Mouse (Mus musculus): ENCODE data around the gene Pds5a.
"Not testable (repeated sequence)": the region's sequence is repeated elsewhere in the genome, so short reads cannot be mapped to it uniquely, and the experiment has no call there.

The Pds5a gene

DNA sequence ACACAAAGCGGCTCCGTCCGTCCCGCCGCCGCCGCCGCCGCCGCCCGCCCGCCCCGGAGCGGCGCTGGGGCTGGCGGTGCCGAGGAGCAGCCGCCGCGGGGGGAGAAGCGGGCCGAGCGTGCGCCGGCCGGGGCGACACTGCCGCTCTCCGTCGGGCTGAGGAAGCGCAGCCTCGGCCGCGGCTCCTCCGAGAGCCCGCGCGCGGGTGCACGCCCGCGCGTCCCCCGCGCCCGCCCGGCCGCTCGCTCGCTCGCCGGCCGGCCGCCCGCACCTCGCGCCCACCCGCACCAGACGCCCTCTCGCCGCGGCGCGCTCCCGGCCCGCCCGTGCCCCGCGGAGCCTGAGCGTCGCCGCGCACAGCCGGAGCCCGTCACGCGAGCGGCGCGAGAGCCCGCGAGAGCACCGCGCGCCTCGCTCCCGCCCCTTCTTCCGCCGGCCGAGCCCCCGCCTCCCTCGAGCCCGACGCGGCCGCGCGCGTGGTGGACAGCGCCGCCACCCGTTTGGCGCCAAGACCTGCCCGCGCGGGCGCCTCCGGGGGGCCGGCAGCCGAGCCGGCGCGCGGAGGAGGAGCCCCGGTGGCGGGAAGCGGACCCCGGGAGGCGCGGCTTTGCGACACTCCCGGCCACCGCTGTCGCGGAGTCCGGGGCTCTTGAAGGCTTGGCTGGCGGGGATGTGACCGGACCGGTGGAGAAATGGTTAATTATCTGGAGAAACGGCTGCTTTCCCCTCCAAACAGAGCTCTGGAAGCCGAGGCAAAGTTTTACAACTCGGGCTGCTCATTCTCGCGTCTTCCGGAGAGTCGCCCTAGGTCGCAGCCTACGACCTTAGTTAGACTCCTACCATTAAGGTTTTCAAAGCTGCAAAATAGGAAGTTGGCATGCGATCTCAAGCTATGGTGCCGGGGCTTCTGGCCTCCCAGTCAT is at the start of gene Pds5a:
TSS of gene Pds5a (minus strand) at position 438 of the 923 bp plus-strand sequence.
- in situ Hi-C loops (cut with MboI) = no loop called here

DNA sequence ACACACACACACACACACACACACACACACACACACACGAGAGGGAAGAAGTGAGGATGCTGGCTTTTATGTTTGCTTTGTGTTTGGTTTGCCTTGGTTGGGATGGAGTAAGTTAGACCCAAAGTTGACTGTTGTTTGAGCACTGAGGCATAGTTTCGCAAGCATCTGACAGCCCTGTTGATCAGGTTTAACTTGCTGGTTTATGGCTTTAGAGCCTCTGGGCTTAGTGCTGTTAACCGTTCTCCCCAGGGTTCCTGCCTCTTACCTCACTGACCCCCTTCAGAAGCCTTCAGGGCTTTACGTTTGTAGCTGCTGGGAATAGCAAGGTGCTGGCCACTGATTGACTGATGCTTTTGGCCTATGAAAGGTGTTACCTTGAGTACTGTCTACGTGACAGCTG is 48.8 kb upstream of the Pds5a start:
- in situ Hi-C loops (cut with MboI) = no loop called here

DNA sequence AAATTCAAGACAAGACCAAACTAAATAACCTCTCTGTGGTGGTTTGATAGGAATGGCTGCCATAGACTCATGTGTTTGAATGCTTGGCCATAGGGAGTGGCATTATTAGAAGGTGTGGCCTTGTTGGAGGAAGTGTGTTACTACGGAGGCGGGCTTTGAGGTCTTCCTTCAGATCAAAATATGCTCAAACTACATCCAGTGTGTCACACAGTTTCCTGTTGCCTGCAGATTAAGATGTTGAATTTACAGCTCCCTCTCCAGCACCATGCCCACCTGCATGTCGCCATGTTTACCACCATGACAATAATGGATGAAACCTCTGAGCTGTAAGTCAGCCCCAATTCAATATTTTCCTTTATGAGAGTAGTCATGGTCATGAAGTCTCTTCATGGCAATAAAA is 41.3 kb upstream of the Pds5a start:
- in situ Hi-C loops (cut with MboI) = no loop called here

DNA sequence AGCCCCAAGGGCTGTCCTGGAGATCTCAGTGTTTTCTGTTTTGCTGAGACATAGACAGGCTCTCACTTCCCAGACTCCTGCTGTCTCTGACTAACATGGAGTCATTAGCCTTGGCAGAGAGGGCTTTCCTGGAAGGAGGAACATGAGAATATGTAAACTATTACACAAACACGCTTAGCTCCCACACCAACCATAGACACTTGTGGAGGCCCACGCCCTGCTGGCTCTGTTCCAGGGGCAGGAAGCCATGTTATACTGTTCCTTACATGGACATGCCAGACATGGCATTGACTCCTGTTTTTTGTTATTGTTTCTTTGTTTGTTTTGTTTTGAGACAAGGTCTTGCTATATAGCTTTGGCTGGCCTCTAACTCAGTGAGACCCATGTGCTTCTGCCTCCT is 37.5 kb upstream of the Pds5a start:
- in situ Hi-C loops (cut with MboI) = no loop called here

DNA sequence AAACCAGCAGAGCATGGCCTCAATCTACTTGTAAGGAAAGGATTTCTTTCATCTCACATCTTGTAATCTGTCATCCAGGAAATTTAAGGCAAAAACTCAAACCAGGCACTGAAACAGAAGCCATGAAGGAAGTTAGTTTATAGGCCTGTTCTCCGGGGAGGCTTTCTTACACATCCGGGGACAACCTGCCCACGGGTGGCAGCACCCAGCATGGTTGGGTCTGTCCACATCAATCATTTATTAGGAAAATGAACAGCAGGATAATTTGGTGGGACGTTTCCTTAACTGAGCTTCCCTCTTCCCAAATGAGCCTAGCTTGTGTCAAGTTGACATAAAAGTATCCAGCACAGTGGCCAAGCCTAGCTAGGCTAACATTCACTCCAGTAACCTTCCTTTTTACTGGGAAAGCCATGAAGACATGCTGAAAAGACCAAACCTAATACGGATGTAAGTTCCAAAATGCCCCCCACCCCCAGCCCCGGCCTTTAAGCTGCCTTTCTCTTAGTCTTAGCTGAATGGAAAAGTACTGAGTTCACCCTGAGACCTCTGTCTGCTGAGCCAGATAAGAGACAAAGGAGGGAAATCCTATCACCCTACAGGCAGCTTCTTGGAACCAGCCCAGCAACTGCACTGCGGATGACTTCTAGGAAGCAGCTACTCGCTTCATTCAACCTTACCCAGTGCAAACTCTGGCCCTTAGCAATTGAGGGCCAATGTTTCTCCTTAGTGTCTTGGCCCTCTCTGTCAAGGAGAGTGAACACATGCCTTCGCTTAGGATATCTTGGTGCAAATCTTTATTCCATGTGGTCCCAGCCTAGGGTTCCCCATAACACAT is 33.3 kb upstream of the Pds5a start:
- in situ Hi-C loops (cut with MboI) = no loop called here

DNA sequence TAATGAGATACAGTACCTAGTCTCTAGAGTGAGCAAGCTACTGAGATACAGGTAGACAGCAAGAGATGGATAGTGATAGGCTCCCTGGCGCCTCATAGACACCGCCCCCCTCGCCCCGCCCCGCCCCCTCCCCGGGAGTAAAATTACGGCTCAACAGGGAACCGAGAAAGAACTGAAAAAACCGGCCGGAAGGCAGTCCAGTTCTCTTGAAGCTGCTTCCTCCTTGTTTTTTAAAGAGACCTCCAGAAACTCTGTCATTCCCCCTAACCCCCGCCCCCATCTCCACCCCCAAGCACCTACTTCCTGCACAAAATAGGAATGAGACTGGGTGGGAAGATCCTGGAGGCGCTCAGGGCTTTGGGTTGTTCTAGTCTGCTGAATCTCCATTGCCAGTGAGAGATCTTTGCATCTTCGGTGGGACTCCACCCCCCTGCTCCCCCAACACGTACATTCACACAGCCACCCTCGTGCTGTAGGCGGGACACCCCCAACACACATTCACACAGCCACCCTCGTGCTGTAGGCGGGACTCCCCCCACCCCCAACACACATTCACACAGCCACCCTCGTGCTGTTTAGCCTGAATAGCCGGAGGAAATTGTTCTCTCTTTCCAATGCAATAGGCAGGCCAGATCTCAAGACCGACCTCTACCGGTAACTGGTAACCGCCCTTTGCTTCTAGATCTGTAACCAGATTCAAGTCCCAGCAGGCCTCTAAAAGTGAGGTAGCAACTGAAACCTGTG is 26.4 kb upstream of the Pds5a start:
- in situ Hi-C loops (cut with MboI) = no loop called here

DNA sequence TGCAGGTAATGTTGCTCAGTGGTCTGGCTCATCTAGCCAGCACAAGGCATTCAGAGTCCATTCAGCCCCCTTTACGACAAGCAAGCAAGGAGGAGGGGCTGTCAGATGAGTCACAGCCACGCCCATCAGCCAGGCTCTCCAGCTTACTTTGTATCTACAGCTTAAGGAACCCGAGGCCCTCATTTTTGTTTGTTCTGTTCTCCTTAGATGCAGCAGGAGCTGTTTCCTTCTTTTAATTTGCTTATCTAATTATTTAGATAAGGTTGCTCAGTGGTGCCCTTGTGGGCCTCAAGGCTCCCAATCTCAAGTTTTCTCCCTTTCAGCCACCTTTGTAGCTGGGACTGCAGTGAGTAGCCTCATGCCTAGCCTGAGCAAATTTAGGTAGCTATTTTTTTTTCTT is 20.3 kb upstream of the Pds5a start:
- in situ Hi-C loops (cut with MboI) = no loop called here

DNA sequence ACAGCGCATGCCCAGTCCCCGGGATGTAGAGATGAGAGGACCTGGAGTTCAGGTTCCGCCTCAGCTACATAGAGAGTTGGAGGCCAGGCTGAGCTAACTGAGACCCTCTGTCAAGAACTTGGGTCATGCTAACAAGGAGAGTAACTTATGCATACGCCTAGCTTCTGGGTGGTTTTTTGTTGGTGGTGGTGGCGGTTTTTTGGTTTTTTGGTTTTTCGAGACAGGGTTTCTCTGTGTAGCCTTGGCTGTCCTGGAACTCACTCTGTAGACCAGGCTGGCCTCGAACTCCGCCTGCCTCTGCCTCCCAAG is 19.8 kb upstream of the Pds5a start:
- in situ Hi-C loops (cut with MboI) = not testable (repeated sequence)

DNA sequence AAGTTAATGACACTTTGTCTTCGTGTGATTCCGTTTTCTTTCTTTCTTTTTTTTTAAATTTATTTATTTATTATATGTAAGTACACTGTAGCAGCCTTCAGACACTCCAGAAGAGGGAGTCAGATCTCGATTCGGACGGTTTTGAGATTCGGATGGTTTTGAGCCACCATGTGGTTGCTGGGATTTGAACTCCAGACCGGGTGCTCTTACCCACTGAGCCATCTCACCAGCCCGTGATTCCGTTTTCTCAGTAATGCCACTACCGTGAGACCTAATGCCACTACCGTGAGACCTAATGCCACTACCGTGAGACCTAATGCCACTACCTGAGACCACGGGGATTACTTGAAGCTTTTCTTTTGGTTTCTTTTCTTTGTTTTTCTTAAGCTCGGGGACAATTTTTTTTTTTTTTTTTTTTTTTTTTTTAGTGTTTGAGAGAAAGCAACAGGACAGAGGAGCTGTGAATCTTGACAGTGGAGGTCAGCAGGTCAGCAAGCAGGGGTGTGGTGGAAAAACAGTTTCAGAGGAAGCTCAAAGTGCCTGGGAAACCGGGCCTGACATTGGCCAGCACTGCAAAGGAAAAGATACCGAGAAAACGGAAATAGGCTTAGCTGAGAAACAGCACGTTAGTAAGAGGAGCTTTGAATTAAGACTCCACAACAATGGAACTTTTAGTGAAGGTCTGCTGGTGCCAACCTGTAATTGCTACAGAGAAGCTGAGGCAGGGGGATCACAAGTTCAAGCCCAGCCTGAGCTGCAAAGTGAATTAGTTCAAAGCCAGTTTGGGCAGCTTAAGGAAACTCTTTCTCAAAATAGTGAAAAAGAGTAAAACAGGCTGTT is 19.2 kb upstream of the Pds5a start:
- in situ Hi-C loops (cut with MboI) = no loop called here

DNA sequence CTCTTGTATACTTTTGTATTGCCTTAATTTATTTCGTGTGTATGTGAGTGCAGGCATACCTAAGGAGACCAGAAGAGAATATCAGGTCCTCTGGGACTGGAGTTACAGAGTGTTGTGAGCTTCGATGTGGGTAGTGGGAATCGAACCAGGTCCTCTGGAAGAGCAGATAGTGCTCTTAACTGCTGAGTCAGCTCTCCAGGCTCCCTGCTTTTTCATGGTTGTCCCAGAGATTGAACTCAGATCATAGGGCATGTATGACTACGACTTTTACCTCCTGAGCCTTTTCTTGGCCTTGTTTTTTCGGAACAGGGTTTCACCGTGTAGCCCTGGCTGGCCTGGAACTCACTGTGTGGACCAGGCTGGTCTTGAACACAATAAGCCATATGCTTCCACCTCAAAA is 17.0 kb upstream of the Pds5a start:
- in situ Hi-C loops (cut with MboI) = no loop called here

DNA sequence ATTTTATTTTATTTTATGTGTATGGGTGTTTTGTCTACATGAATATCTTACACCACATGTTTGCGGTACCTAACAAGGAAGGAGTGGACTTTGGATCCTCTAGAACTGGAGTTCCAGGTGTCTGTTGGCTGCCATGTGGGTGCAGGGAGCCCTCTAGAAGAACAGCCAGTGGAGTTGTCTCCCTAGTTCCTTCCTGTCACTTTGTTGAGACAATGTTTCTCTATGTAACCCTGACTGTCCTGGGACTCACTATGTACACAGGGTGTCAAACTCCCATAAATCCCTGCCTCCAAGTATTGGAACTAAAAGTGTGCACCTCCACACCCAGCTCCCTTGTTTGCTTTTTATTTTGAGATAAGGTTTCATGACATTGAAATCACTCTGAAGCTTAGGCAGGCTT is 13.4 kb upstream of the Pds5a start:
- in situ Hi-C loops (cut with MboI) = no loop called here

DNA sequence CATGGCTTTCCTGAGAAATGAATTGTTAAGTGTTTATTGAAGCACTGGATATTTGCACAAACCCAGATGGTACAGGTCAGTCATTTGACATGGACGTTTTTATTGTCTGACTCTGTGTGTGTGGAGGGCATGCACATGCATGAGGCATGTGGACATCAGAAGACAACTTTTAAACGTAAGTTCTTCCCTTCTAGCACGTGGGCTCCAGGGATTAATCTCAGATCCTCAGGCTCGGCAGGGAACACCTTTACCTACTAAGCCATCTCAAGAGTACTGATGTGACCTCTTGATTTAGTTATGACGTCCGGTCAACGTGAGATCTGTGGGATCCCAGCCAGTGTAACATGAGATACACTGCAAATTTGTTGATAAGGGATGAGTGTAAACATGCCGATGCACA is 12.2 kb upstream of the Pds5a start:
- in situ Hi-C loops (cut with MboI) = no loop called here

DNA sequence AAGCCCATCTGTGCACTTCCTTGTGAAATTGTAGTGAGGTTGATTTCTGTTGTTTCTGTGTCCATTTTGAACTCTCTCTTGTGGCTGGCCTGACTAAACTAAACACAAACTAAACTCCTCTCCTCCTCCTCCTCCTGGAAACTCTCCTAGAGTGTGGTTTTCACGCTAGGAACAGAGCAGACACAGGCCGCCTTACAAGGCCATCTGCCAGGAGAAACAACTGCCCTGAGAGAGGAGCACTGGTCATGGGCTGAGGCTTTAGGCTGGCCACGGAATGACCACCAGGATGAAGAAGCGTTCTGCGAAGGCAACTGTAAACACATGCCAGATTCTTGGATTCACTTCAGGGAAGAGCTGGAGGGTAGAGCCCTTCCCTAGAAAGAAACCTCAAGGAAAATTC is 8.9 kb upstream of the Pds5a start:
- in situ Hi-C loops (cut with MboI) = no loop called here

DNA sequence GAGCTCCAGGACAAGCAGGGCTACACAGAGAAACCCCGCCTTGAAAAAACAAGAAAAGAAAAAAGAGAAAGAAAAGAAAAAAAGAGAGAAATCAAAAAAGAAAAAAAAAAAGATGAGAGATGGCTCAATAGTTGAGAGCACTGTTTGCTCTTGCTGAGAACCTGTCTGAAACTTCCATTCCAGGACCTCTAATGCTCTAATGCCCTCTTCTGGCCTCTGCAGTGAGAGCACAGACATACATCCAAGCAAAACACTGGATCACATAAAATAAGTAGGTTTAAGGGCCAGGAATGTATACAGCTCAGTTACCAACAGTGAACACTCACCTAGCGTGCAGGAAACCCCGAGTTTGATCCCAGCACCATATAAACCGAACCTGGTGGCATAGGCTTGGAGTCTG is 8.1 kb upstream of the Pds5a start:
- in situ Hi-C loops (cut with MboI) = no loop called here

DNA sequence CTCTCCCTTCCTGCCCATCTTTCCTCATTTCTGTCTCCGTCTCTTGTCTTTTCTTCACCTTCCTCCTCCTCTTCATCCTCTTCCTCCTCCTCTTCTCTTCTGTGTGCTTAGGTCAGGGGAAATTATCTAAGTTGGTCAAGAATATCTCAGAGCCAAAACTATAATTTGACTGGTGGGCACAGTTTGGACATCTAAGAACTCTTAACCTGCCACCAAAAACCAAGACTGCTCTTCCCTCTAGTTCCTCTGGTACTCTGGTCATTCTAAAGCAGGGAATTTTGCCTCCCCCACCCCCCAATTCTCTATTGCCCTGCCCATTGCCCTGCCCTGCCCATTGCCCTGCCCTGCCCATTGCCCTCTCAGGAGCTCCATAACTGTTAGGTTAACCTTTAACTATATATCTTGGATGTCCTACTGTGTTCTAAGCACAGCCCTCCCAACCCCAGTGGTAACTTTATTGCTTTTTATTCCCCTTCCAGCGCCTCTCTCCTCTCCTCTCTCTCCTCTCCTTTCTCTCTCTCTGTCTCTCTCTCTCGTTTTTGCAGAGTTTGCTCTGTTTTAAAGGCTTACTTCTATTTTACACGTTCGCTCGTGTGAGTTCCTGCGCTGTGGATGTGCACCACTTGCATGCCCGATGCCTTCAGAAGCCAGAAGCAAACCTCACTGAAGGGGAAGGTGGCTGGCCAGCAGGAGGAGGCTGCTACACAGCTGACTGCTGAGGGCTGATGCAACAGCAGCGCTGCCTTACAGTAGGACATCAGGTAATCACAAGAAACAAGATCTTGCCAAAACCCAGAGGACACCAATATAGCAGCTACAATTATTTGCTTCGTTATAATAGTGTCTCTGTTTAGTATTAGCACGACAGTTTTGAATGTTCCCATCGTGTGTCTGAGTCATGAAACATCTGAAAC is 6.9 kb upstream of the Pds5a start:
- in situ Hi-C loops (cut with MboI) = no loop called here

DNA sequence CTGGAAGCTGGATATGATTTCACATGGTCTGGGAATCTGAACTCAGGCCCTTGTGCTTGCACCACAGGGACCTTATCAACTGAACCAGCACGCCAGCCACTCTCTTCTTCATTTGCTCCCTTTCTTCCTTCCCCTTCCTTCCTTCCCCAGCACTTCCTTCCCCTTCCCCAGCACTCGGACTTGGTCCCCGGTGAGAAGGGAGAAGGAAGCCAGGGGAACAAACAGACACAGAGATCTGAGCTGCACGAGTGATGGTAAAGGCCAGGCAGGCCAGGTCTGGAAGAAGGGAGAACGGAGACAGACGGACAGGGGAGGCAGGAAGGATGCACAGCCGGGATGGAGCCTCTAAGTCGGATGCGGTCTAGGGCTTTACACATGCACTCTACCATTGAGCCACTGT is 5.2 kb upstream of the Pds5a start:
- in situ Hi-C loops (cut with MboI) = no loop called here

DNA sequence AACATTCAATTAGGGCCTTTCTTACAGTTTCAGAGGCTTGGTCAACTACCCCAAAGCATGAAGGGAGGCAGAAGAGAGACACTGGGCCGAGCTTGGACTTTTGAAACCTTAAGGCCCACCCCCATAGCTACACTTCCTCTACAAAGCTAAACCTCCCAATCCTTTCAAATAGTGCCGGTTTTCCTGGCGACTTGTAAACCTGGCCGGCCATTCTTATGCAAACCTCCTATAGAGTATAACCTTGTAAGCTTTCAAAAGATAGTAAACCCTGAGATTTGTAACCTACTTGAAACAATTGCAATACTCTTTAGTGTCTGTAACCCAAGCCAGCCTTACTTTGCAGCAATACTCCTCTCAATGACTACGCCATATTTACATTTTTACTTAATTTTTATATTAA is 2.0 kb upstream of the Pds5a start:
- in situ Hi-C loops (cut with MboI) = no loop called here

DNA sequence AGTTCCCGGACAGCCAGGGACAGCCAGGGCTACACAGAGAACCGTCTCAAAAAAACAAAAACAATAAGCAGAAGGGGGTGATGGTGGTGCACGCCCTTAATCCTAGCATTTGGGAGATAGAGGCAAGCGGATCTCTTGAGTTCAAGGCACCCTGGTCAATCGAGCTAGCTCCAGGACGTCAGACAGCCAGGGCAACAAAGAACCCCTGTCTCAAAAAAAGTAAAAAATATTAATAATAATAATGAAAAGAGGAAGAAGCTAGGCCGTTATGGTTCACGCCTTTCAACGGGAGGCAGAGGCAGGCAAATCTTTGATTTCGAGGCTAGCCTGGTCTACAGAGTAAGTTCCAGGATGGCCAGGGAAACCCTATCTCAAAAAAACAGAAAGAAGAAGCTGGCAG is 1.1 kb upstream of the Pds5a start:
- in situ Hi-C loops (cut with MboI) = no loop called here

DNA sequence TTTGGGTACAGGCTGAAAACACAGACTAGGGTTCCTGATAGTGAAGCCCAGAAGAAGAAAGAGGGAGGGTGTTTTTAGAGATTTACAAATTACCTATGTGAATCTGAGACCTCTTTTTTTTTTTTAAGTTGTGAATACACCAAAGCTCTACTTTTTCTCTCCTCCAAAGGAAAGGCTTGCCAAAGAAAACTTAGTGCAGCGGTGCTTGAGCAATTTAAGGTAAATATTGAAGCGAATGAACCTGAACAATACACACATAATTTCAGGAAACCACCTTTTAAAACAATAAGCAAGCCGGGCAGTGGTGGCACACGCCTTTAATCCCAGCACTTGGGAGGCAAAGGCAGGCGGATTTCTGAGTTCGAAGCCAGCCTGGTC is 675 bp upstream of the Pds5a start:
- in situ Hi-C loops (cut with MboI) = no loop called here

DNA sequence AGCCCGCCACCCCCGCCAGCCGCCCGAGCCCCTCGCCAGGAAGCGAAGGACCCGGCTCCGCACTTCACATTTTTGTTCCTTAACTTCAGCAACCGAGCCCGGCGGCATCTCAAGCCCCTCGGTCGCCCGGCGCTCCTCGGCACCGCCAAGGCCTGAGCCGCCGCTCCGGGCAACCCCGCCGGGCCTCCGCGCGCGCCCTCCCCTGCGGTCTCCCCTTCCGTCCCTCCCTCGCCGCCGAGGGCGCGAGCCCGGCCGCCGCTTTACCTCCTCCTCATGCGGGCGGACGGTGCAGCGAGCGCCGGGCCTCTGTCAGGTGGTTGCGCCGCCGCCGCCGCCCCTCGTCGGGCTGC is 612 bp downstream of the Pds5a start:
- in situ Hi-C loops (cut with MboI) = no loop called here
